Mouse (Mus musculus): ENCODE data around the gene Arvcf. TPM values are rescaled to one million over a fixed set of nuclear protein-coding genes. Genes with fewer than 3 reads are reported as not detected.
A peak's percentile ranks its signal among the peaks of the same experiment; 100 is the strongest.

The Arvcf gene
- polyA plus RNA-seq, 1 experiment = 5.4 TPM

GRCm38 (mm10) chr16:18345243-18345642 lies 2.7 kb upstream of the Arvcf start:
- Histone ChIP-seq H3K79me2 (ENCODE audit: control insufficient read depth, insufficient read depth) (no peaks in the 10 kb centered on the region), H3ac (ENCODE audit: control insufficient read depth, insufficient read length, low read depth) (no peak overlapping the region), H3K36me3 (ENCODE audit: control insufficient read depth, insufficient read depth) (no peaks in the 10 kb centered on the region), H3K27me3 (ENCODE audit: control insufficient read depth, insufficient read depth, insufficient read length) (peaks cover 7% of the 10 kb centered on the region), H3K79me3 (ENCODE audit: low read depth) (no peaks in the 10 kb centered on the region), H3K4me3 (ENCODE audit: insufficient read depth, poor library complexity, severe bottlenecking) (no peak overlapping the region)
- TF ChIP-seq MYOG (IDR thresholded peaks at IDR 0.05; ENCODE audit: control insufficient read depth, extremely low read depth, insufficient read length) (no peak), CEBPB (IDR thresholded peaks at IDR 0.05; ENCODE audit: low read depth) (no peak), MYOD1 (IDR thresholded peaks at IDR 0.05; ENCODE audit: control insufficient read depth, insufficient read length, low read depth) (no peak), FOSL1 (IDR thresholded peaks at IDR 0.05; ENCODE audit: insufficient read depth, low read length, poor library complexity, severe bottlenecking) (no peak), MAX (IDR thresholded peaks at IDR 0.05) (peak; percentile 20), CTCF (IDR thresholded peaks at IDR 0.05; ENCODE audit: control insufficient read depth, insufficient read depth, insufficient read length) (peak; percentile 71), USF1 (IDR thresholded peaks at IDR 0.05; ENCODE audit: low read depth) (no peak)

DNA sequence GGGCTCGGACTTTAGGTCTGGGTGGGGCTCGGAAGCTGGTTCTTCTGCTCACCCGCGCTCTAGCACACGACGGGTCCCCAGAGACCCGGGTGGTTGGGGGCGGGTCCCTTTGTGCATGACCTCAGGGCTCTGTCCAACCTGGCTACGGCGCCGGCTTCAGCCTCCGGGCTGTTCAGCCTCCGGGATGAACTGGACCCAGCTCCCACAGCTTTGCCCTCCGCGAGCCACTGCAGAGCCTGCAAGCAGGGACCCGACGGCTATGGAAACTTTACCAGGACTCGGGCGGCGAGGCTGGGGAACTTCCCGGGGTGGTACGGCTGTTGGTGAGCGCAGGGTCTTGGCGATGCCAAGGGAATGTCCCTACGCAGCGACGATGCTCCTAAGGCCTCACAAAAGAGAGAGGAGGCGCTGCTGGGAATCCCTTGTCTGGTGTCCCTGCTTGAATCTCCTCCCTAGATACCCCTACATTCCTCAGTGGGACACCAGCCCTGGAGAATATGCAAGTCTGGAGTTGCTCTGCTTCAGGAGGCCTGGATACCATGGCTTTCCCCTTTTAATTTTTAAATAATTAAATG lies 706 bp downstream of the Arvcf start:
- no peaks in the 10 kb centered on the region for H3K79me3 ChIP-seq (ENCODE audit: low read depth)
- no peaks in the 10 kb centered on the region for H3K79me2 ChIP-seq (ENCODE audit: control insufficient read depth, insufficient read depth)
- peak overlapping the region; percentile 37 for H3K4me3 ChIP-seq (ENCODE audit: insufficient read depth, poor library complexity, severe bottlenecking)
- H3K36me3 ChIP-seq (ENCODE audit: control insufficient read depth, insufficient read depth) = no peaks in the 10 kb centered on the region
- peaks cover 7% of the 10 kb centered on the region for H3K27me3 ChIP-seq (ENCODE audit: control insufficient read depth, insufficient read depth, insufficient read length)
- peak overlapping the region; percentile 65 for H3ac ChIP-seq (ENCODE audit: control insufficient read depth, insufficient read length, low read depth)
- no peak for TF ChIP-seq USF1 (IDR thresholded peaks at IDR 0.05; ENCODE audit: low read depth)
- no peak for TF ChIP-seq CTCF (IDR thresholded peaks at IDR 0.05; ENCODE audit: control insufficient read depth, insufficient read depth, insufficient read length)
- TF ChIP-seq FOSL1 (IDR thresholded peaks at IDR 0.05; ENCODE audit: insufficient read depth, low read length, poor library complexity, severe bottlenecking) = no peak
- no peak for TF ChIP-seq MAX (IDR thresholded peaks at IDR 0.05)
- TF ChIP-seq MYOD1 (IDR thresholded peaks at IDR 0.05; ENCODE audit: control insufficient read depth, insufficient read length, low read depth) = no peak

DNA sequence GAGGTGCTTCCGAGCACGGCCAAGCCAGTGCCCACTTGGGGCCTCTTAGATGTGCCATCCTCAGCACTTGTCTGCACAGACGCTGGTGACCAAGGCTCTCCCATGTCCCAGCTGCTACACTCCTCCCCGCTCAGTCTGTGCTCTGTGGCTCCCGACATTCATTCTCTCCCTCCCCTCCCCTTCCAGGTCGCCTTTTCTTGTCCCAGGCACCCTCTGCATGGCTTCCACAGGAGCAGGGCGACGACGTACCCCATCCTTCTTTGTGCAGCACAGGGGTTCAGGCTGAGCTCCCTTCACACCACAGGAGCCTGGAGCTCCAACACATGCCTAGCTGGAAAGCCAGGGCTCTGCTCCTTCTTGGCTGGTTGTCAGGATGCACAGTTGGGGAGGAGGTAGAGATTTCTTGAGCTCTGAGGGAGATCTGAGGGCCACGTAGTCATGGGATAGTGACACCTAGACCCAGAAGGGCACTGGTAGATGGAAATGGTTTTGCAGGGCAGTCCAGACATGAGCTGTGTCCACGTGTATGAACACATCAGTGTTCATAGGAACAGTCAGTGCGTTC lies 1.9 kb downstream of the Arvcf start:
- Histone ChIP-seq H3K36me3 (ENCODE audit: control insufficient read depth, insufficient read depth) (no peaks in the 10 kb centered on the region), H3K79me2 (ENCODE audit: control insufficient read depth, insufficient read depth) (no peaks in the 10 kb centered on the region), H3K4me3 (ENCODE audit: insufficient read depth, poor library complexity, severe bottlenecking) (no peak overlapping the region), H3K79me3 (ENCODE audit: low read depth) (no peaks in the 10 kb centered on the region), H3K27me3 (ENCODE audit: control insufficient read depth, insufficient read depth, insufficient read length) (peaks cover 7% of the 10 kb centered on the region), H3ac (ENCODE audit: control insufficient read depth, insufficient read length, low read depth) (no peak overlapping the region)
- TF ChIP-seq CTCF (IDR thresholded peaks at IDR 0.05; ENCODE audit: control insufficient read depth, insufficient read depth, insufficient read length) = no peak
- no peak for TF ChIP-seq USF1 (IDR thresholded peaks at IDR 0.05; ENCODE audit: low read depth)
- TF ChIP-seq MYOG (IDR thresholded peaks at IDR 0.05; ENCODE audit: control insufficient read depth, extremely low read depth, insufficient read length) = no peak
- no peak for TF ChIP-seq FOSL1 (IDR thresholded peaks at IDR 0.05; ENCODE audit: insufficient read depth, low read length, poor library complexity, severe bottlenecking)
- no peak for TF ChIP-seq MAX (IDR thresholded peaks at IDR 0.05)
- TF ChIP-seq MYOD1 (IDR thresholded peaks at IDR 0.05; ENCODE audit: control insufficient read depth, insufficient read length, low read depth) = no peak
- TF ChIP-seq CEBPB (IDR thresholded peaks at IDR 0.05; ENCODE audit: low read depth) = no peak

- Histone ChIP-seq H3K79me3 (ENCODE audit: low read depth) (no peaks in the 10 kb centered on the region), H3K27me3 (ENCODE audit: control insufficient read depth, insufficient read depth, insufficient read length) (peaks cover 7% of the 10 kb centered on the region), H3K79me2 (ENCODE audit: control insufficient read depth, insufficient read depth) (no peaks in the 10 kb centered on the region), H3ac (ENCODE audit: control insufficient read depth, insufficient read length, low read depth) (no peak overlapping the region), H3K4me3 (ENCODE audit: insufficient read depth, poor library complexity, severe bottlenecking) (no peak overlapping the region), H3K36me3 (ENCODE audit: control insufficient read depth, insufficient read depth) (no peaks in the 10 kb centered on the region)
- TF ChIP-seq MAX (IDR thresholded peaks at IDR 0.05) = no peak
- no peak for TF ChIP-seq MYOG (IDR thresholded peaks at IDR 0.05; ENCODE audit: control insufficient read depth, extremely low read depth, insufficient read length)
- TF ChIP-seq FOSL1 (IDR thresholded peaks at IDR 0.05; ENCODE audit: insufficient read depth, low read length, poor library complexity, severe bottlenecking) = no peak
- no peak for TF ChIP-seq USF1 (IDR thresholded peaks at IDR 0.05; ENCODE audit: low read depth)
- no peak for TF ChIP-seq CEBPB (IDR thresholded peaks at IDR 0.05; ENCODE audit: low read depth)
- no peak for TF ChIP-seq MYOD1 (IDR thresholded peaks at IDR 0.05; ENCODE audit: control insufficient read depth, insufficient read length, low read depth)
- peak; percentile 39 for TF ChIP-seq CTCF (IDR thresholded peaks at IDR 0.05; ENCODE audit: control insufficient read depth, insufficient read depth, insufficient read length)
Measured at GRCm38 (mm10) chr16:18351313-18352055, 3.5 kb downstream of the Arvcf start.

DNA sequence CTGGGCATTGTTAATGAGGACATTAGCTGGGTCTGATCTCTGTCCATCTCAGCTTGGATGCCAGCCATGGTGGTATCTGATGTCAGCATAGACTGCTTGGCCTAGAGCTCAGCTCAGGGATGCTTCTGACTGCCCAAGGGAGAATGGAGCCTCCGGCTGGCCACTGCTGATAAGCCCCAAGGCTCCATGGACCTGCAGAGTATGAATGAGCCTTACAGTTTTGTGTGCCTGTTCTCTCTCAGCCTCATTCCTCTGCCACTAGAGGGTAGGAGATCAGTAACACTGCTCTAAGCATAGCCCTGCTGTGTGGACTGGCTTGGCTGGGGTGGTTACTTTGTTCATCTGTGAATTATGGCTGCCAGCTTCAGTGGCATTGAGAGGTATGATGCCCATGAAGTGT lies 5.1 kb downstream of the Arvcf start:
- Histone ChIP-seq H3K79me2 (ENCODE audit: control insufficient read depth, insufficient read depth) (no peaks in the 10 kb centered on the region), H3K27me3 (ENCODE audit: control insufficient read depth, insufficient read depth, insufficient read length) (peaks cover 7% of the 10 kb centered on the region)
- TF ChIP-seq MYOG (IDR thresholded peaks at IDR 0.05; ENCODE audit: control insufficient read depth, extremely low read depth, insufficient read length) = no peak
- no peak for TF ChIP-seq CTCF (IDR thresholded peaks at IDR 0.05; ENCODE audit: control insufficient read depth, insufficient read depth, insufficient read length)
- TF ChIP-seq MYOD1 (IDR thresholded peaks at IDR 0.05; ENCODE audit: control insufficient read depth, insufficient read length, low read depth) = no peak
- no peak for TF ChIP-seq MAX (IDR thresholded peaks at IDR 0.05)
- no peak for TF ChIP-seq FOSL1 (IDR thresholded peaks at IDR 0.05; ENCODE audit: insufficient read depth, low read length, poor library complexity, severe bottlenecking)
- TF ChIP-seq CEBPB (IDR thresholded peaks at IDR 0.05; ENCODE audit: low read depth) = no peak
- TF ChIP-seq USF1 (IDR thresholded peaks at IDR 0.05; ENCODE audit: low read depth) = no peak

More for the DNA sequence above, 5.1 kb downstream of the Arvcf start:
- Histone ChIP-seq H3ac (ENCODE audit: control insufficient read depth, insufficient read length, low read depth) (no peak overlapping the region), H3K79me3 (ENCODE audit: low read depth) (no peaks in the 10 kb centered on the region), H3K36me3 (ENCODE audit: control insufficient read depth, insufficient read depth) (no peaks in the 10 kb centered on the region), H3K4me3 (ENCODE audit: insufficient read depth, poor library complexity, severe bottlenecking) (no peak overlapping the region)

All from C2C12 (cell line).